Mouse (Mus musculus) layer of hippocampus, adult 11-12 months (tissue): ENCODE measurements around the gene Mpdu1.
A peak's percentile ranks its signal among the peaks of the same experiment; 100 is the strongest.

Source experiments
- DNase-seq: peaks from one replicate; pipeline ENCODE4 v3.0.0; 2022; ENCODE audit warnings: low spot score

Mpdu1 gene

GRCm38 (mm10) chr11:69689891-69690290 is 27.4 kb upstream of the Mpdu1 start:
- DNase-seq = no peak

GRCm38 (mm10) chr11:69687061-69687460 is 24.6 kb upstream of the Mpdu1 start:
- no peak for DNase-seq

DNA sequence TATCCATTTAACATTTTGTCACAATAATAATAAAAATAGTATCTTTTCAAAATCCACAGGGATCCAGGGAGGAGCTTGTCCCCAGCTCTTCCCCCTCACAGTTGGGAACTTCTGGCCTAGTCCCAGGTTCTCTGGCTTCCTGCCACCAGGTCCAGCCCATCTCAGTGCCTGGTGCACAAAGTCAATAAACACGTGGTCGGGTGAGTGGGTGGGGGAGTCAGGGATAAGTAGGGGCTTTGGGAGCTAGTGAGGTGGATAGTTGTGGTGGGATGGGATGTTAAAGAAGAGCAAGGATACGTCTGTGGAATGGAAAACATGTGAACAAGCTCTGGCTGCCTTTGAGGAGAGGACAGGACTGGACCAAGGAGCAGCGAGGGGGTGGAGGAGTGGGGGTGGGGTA is 23.9 kb upstream of the Mpdu1 start:
- peak; percentile 60 for DNase-seq

GRCm38 (mm10) chr11:69685526-69686148 is 23.2 kb upstream of the Mpdu1 start, which contains the start of gene Tnfsf13:
Tnfsf13 (minus strand) TSS chr11:69685784.
- DNase-seq = peak; percentile 74

- DNase-seq = no peak
Observed at GRCm38 (mm10) chr11:69684936-69685335, 22.5 kb upstream of the Mpdu1 start.

GRCm38 (mm10) chr11:69684128-69684745 is 21.8 kb upstream of the Mpdu1 start:
- no peak for DNase-seq

DNA sequence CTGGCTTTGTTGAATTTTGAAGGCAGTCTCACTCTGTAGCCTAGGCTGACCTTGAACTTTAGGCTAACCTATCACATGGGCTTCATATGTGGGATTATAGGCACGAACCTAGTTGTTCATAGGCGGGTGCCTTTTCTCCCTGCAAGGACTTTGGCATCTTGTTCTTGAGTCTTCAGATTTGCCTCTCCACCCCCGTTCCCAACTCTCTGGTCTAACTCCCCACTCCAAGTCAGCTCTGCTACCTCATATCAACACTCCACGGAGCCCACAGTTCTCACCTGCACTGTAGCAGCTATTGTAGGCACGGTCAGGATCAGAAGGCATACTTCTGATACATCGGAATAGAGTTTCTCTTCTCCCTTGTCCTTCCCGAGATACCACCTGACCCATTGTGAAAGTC is 21.1 kb upstream of the Mpdu1 start:
- no peak for DNase-seq

- peak; percentile 89 for DNase-seq
Observed at GRCm38 (mm10) chr11:69682840-69683533, 20.5 kb upstream of the Mpdu1 start.

- DNase-seq = no peak
Observed at GRCm38 (mm10) chr11:69682209-69682839, 19.9 kb upstream of the Mpdu1 start.

DNA sequence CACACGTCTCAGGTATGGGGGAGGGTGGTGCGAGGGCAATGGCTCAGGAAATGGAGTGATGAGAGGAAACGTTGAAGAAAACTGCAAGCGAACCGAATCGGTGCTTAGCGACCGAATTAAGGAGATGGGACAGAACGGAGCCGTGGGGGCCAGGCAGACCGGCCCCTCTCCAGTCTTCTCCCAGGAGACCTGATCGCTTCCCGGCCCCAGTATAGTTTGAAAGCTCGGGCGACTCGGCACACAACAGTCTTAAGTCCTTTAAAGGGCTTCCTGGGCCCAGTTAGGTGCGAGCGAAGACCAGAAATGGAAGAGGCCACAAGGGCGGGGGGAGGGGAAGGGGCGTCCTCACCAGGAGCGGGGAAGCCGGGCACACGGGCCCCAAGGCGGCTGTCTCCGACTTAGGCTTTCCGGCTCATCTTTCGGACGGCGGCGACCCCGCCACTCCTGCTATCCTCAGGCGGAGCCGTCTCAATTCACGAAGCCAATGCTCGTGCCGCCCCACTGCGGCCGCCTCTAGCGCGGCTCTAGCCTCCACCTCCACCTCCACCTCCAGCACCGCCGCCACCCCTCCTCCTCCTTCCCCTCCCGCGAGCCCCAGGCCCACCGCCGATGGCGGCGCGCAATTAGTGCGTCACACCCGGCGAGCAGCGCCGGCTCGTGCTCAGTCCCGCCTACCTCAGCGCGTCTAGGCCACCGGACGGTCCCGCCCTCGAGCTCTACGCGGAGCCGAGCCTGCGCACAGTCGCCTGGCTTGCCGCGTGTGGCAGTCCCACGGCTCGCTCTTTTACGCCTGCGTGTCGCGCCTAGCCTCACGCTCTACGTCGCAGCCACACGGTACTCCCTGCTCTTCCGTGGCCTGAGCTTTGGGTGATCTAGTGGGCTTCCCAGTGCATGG is 19.1 kb upstream of the Mpdu1 start, which contains the start of gene Senp3:
TSS of gene Senp3 (minus strand) at position 771 of the 895 bp plus-strand sequence.
- peak; percentile 96 for DNase-seq

GRCm38 (mm10) chr11:69680136-69680855 is 17.9 kb upstream of the Mpdu1 start:
- DNase-seq = no peak

GRCm38 (mm10) chr11:69679144-69679543 is 16.7 kb upstream of the Mpdu1 start:
- no peak for DNase-seq

DNA sequence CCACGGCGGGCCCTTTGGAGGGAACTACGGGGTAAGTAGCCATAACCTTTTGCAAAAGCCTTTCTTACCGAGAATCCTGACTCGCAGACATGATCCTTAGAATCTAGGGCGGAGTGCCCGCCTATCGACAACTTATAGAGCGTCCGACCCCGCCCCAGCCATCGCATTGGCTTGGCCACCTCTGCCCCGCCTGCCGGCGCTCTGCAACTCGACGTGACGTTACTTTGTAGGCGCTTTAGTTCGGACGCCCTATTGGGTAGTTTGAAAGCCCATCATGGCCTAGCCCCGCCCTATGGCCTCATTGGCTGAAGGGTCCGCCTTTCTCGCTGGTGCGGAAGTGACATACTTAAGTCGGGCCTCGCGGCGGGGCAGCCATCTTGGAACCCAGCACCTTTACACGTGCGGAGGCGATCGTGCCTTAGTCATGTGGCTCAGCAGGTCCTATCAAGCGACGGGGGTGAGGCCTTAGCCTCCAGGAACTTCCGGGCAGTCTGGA is 9.8 kb upstream of the Mpdu1 start, which contains the start of gene Eif4a1:
TSS of gene Eif4a1 (minus strand) at position 213 of the 496 bp plus-strand sequence.
- DNase-seq = peak; percentile 100

GRCm38 (mm10) chr11:69671726-69672124 is 9.3 kb upstream of the Mpdu1 start:
- DNase-seq = no peak

GRCm38 (mm10) chr11:69670786-69671725 is 8.6 kb upstream of the Mpdu1 start:
- DNase-seq = peak; percentile 96

- no peak for DNase-seq
Observed at GRCm38 (mm10) chr11:69666665-69667005, 4.2 kb upstream of the Mpdu1 start.

DNA sequence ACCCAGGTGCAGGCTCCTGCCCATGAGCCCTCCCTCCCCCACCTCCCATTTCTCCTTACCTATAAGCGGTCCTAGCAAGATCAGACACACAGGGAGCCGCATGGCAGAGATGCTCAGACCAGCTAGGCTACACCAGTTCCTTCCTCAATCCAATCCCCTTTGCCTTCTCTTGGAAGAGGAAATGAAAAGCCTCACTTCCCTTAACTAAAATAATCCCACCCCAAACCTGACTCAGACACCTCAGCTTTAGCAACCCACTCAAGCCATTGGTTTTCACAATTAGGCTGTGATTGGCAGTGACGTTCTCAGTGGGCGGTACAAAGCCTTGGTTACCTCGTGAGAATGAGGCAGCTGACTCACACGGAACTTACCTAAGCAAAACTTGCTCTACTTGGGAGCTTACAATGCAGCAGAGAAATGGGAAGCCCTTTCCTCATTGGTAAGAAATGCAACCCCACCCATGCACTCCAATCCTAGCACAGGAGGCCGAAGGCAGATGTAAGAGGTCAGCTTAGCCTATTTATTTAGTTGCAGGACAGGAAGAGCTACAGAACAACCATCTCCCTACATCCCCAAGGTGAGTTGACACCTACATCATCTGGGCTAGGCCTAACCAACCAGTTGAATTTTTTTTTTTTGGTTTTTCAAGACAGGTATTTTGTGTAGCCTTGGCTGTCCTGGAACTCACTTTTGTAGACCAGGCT is 3.7 kb upstream of the Mpdu1 start, which contains the start of gene Cd68:
TSS of gene Cd68 (minus strand) at position 193 of the 704 bp plus-strand sequence.
- peak; percentile 80 for DNase-seq

- DNase-seq = no peak
Observed at GRCm38 (mm10) chr11:69665457-69665960, 3.1 kb upstream of the Mpdu1 start.

- no peak for DNase-seq
Observed at GRCm38 (mm10) chr11:69664841-69665240, 2.4 kb upstream of the Mpdu1 start.
